Mouse (Mus musculus): ENCODE measurements at regions not wholly inside any gene's neighbourhood (a gene's known extent, or its start where the extent isn't known, plus 50 kb on each side); places are given as distances from the start of the nearest gene placed in this dataset.

- TF ChIP-seq CHD2 (IDR thresholded peaks at IDR 0.05; ENCODE audit: low read depth, low read length) (no peak), HCFC1 (IDR thresholded peaks at IDR 0.05; ENCODE audit: borderline replicate concordance, insufficient read depth, low read length) (no peak), ZNF384 (IDR thresholded peaks at IDR 0.05; ENCODE audit: low read depth, low read length) (no peak), MAFK (IDR thresholded peaks at IDR 0.05; ENCODE audit: insufficient read depth, low read depth, low read length) (no peak), ZC3H11A (IDR thresholded peaks at IDR 0.05; ENCODE audit: borderline replicate concordance, low read depth, low read length) (no peak)
- in situ Hi-C loops (cut with MboI; ENCODE audit: low sequenced_read_pairs in 2 of 2, unreplicated experiment in 2 of 2), result no loop called here
- H3K4me3 ChIP-seq (ENCODE audit: insufficient read depth in 1 of 2, low read depth in 1 of 2, low read length in 2 of 2, poor library complexity in 1 of 2, severe bottlenecking in 1 of 2), result no peak overlapping the region
Measured at GRCm38 (mm10) chr6:111985452-111985851, 288.1 kb upstream of the Lmcd1 start.

GRCm38 (mm10) chr6:111995823-111996222 lies 277.7 kb upstream of the Lmcd1 start:
- Histone ChIP-seq H3K27ac (ENCODE audit: insufficient read depth, low read depth, low read length, poor library complexity, severe bottlenecking) (no peak overlapping the region), H3K4me1 (ENCODE audit: control insufficient read depth in 2 of 2, insufficient read depth in 2 of 2, low read length in 2 of 2, poor library complexity in 1 of 2) (no peaks in the 10 kb centered on the region), H3K9me3 (ENCODE audit: control insufficient read depth, insufficient read depth, low read depth, low read length) (no peaks in the 10 kb centered on the region), H3K9ac (ENCODE audit: insufficient read depth, low read depth, low read length, poor library complexity, severe bottlenecking) (no peak overlapping the region), H3K36me3 (ENCODE audit: control insufficient read depth, insufficient read depth, low read length, poor library complexity, severe bottlenecking) (no peaks in the 10 kb centered on the region), H3K4me3 (ENCODE audit: insufficient read depth in 1 of 2, low read depth in 1 of 2, low read length in 2 of 2, poor library complexity in 1 of 2, severe bottlenecking in 1 of 2) (no peak overlapping the region)
- DNase-seq (ENCODE audit: low read depth, low spot score), result no peak
- in situ Hi-C loops (cut with MboI; ENCODE audit: low sequenced_read_pairs in 2 of 2, unreplicated experiment in 2 of 2), result no loop called here
- TF ChIP-seq CHD2 (IDR thresholded peaks at IDR 0.05; ENCODE audit: low read depth, low read length) (no peak), HCFC1 (IDR thresholded peaks at IDR 0.05; ENCODE audit: borderline replicate concordance, insufficient read depth, low read length) (no peak), ZC3H11A (IDR thresholded peaks at IDR 0.05; ENCODE audit: borderline replicate concordance, low read depth, low read length) (no peak), MAFK (IDR thresholded peaks at IDR 0.05; ENCODE audit: insufficient read depth, low read depth, low read length) (no peak), ZNF384 (IDR thresholded peaks at IDR 0.05; ENCODE audit: low read depth, low read length) (no peak)

More at GRCm38 (mm10) chr6:111985452-111985851, 288.1 kb upstream of the Lmcd1 start:
- Histone ChIP-seq H3K9me3 (ENCODE audit: control insufficient read depth, insufficient read depth, low read depth, low read length) (no peaks in the 10 kb centered on the region), H3K36me3 (ENCODE audit: control insufficient read depth, insufficient read depth, low read length, poor library complexity, severe bottlenecking) (no peaks in the 10 kb centered on the region), H3K27ac (ENCODE audit: insufficient read depth, low read depth, low read length, poor library complexity, severe bottlenecking) (no peak overlapping the region), H3K9ac (ENCODE audit: insufficient read depth, low read depth, low read length, poor library complexity, severe bottlenecking) (no peak overlapping the region), H3K4me1 (ENCODE audit: control insufficient read depth in 2 of 2, insufficient read depth in 2 of 2, low read length in 2 of 2, poor library complexity in 1 of 2) (no peaks in the 10 kb centered on the region)
- DNase-seq (ENCODE audit: low read depth, low spot score), result no peak

GRCm38 (mm10) chr6:112003784-112004471 lies 269.6 kb upstream of the Lmcd1 start:
- no peak for DNase-seq (ENCODE audit: low read depth, low spot score)
- no peaks in the 10 kb centered on the region for H3K36me3 ChIP-seq (ENCODE audit: control insufficient read depth, insufficient read depth, low read length, poor library complexity, severe bottlenecking)
- TF ChIP-seq ZC3H11A (IDR thresholded peaks at IDR 0.05; ENCODE audit: borderline replicate concordance, low read depth, low read length), result no peak
- TF ChIP-seq HCFC1 (IDR thresholded peaks at IDR 0.05; ENCODE audit: borderline replicate concordance, insufficient read depth, low read length), result no peak
- no peak for TF ChIP-seq MAFK (IDR thresholded peaks at IDR 0.05; ENCODE audit: insufficient read depth, low read depth, low read length)
- no peak for TF ChIP-seq CHD2 (IDR thresholded peaks at IDR 0.05; ENCODE audit: low read depth, low read length)
- no peak for TF ChIP-seq ZNF384 (IDR thresholded peaks at IDR 0.05; ENCODE audit: low read depth, low read length)
- H3K9me3 ChIP-seq (ENCODE audit: control insufficient read depth, insufficient read depth, low read depth, low read length), result no peaks in the 10 kb centered on the region
- H3K4me1 ChIP-seq (ENCODE audit: control insufficient read depth in 2 of 2, insufficient read depth in 2 of 2, low read length in 2 of 2, poor library complexity in 1 of 2), result no peaks in the 10 kb centered on the region
- no peak overlapping the region for H3K4me3 ChIP-seq (ENCODE audit: insufficient read depth in 1 of 2, low read depth in 1 of 2, low read length in 2 of 2, poor library complexity in 1 of 2, severe bottlenecking in 1 of 2)
- no peak overlapping the region for H3K9ac ChIP-seq (ENCODE audit: insufficient read depth, low read depth, low read length, poor library complexity, severe bottlenecking)
- in situ Hi-C loops (cut with MboI; ENCODE audit: low sequenced_read_pairs in 2 of 2, unreplicated experiment in 2 of 2), result no loop called here
- no peak overlapping the region for H3K27ac ChIP-seq (ENCODE audit: insufficient read depth, low read depth, low read length, poor library complexity, severe bottlenecking)

- Histone ChIP-seq H3K4me3 (ENCODE audit: insufficient read depth in 1 of 2, low read depth in 1 of 2, low read length in 2 of 2, poor library complexity in 1 of 2, severe bottlenecking in 1 of 2) (no peak overlapping the region), H3K9ac (ENCODE audit: insufficient read depth, low read depth, low read length, poor library complexity, severe bottlenecking) (no peak overlapping the region), H3K9me3 (ENCODE audit: control insufficient read depth, insufficient read depth, low read depth, low read length) (no peaks in the 10 kb centered on the region), H3K36me3 (ENCODE audit: control insufficient read depth, insufficient read depth, low read length, poor library complexity, severe bottlenecking) (no peaks in the 10 kb centered on the region), H3K4me1 (ENCODE audit: control insufficient read depth in 2 of 2, insufficient read depth in 2 of 2, low read length in 2 of 2, poor library complexity in 1 of 2) (no peaks in the 10 kb centered on the region), H3K27ac (ENCODE audit: insufficient read depth, low read depth, low read length, poor library complexity, severe bottlenecking) (no peak overlapping the region)
- in situ Hi-C loops (cut with MboI; ENCODE audit: low sequenced_read_pairs in 2 of 2, unreplicated experiment in 2 of 2), result no loop called here
- no peak for TF ChIP-seq HCFC1 (IDR thresholded peaks at IDR 0.05; ENCODE audit: borderline replicate concordance, insufficient read depth, low read length)
- TF ChIP-seq CHD2 (IDR thresholded peaks at IDR 0.05; ENCODE audit: low read depth, low read length), result no peak
- TF ChIP-seq MAFK (IDR thresholded peaks at IDR 0.05; ENCODE audit: insufficient read depth, low read depth, low read length), result no peak
- TF ChIP-seq ZNF384 (IDR thresholded peaks at IDR 0.05; ENCODE audit: low read depth, low read length), result no peak
- no peak for TF ChIP-seq ZC3H11A (IDR thresholded peaks at IDR 0.05; ENCODE audit: borderline replicate concordance, low read depth, low read length)
- no peak for DNase-seq (ENCODE audit: low read depth, low spot score)
Measured at GRCm38 (mm10) chr6:112026261-112027205, 247.0 kb upstream of the Lmcd1 start.

Data from ES-E14 (cell line).